In genomic region chr17:24617561-24618194, GRCm38 (mm10) we compare ENCODE assay signal across 11 mouse cellular contexts. TPM values are rescaled to one million over a fixed set of nuclear protein-coding genes. Genes with fewer than 3 reads are reported as not detected.
A peak's percentile ranks its signal among the peaks of the same experiment; 100 is the strongest.
DNase-seq lines count a peak whose midpoint lies in the region; ATAC-seq and TF ChIP-seq lines count a peak whose summit lies in the region.
"Had no signal": no experiment of that assay in that cellular context is flagged by ENCODE, and none has a peak within 500 bp of the region (broad histone marks: within the 10 kb centered on the region; RNA-seq: fewer than 3 reads in every experiment).

No protein-coding gene starts in this region.

- no peaks in the 10 kb centered on the region for H3K4me1 ChIP-seq in heart, embryonic 11.5 days (ENCODE audit: control insufficient read depth, insufficient read depth, low read length)
- H3K4me1 ChIP-seq in CH12.LX (ENCODE audit: control insufficient read depth in 1 of 2, insufficient read depth in 2 of 2), result peaks cover 6 to 25% of the 10 kb centered on the region in 2 experiments
- H3K4me1 ChIP-seq in liver, embryonic 14.5 days (replicated peaks; ENCODE audit: control insufficient read depth in 2 of 2, insufficient read depth in 2 of 2, low read length in 1 of 2), result peaks cover 12 to 14% of the 10 kb centered on the region in 2 experiments
- H3K4me1 ChIP-seq: limb, embryonic 12.5 days had no signal

- ATAC-seq in heart, embryonic 11.5 days (replicated peaks; ENCODE audit: insufficient number of reproducible peaks, low FRiP score, low TSS enrichment), result peak; percentile 74
- ATAC-seq in liver, embryonic 14.5 days (ENCODE audit: insufficient read depth), result peak; percentile 97
- ATAC-seq: CD4-positive, CD25-positive, alpha-beta regulatory T cell, adult 4 months had no signal

- 76% methylated on average over 14 of the region's 14 CpGs for WGBS in heart, embryonic 11.5 days (ENCODE audit: insufficient replicate concordance)
- WGBS in liver, embryonic 14.5 days (ENCODE audit: insufficient replicate concordance), result 31% methylated on average over 14 of the region's 14 CpGs

- 0 out of 2 replicates have a peak overlapping the region, but pooled peaks have one; percentile 16 for H3K27ac ChIP-seq in heart, embryonic 11.5 days (ENCODE audit: low read depth, low read length)
- peak overlapping the region; percentile 0; the same call in 1 of the 2 replicates for H3K27ac ChIP-seq in CH12.LX (ENCODE audit: insufficient read depth, low read depth)
- H3K27ac ChIP-seq in liver, embryonic 14.5 days, result peak overlapping the region; percentile 78
- H3K27ac ChIP-seq: limb, embryonic 12.5 days had no signal

- in situ Hi-C loops in CH12.LX (cut with MboI; ENCODE audit: low pct_ligation_motif_present, low pct_unique_long_range_greater_than_20kb, low sequenced_read_pairs), result no loop called here

- no peak for TF ChIP-seq CTCF in CH12.LX (conservative IDR thresholded peaks at IDR 0.05 in 1 of 2, IDR thresholded peaks at IDR 0.05 in 1 of 2; ENCODE audit: low read depth in 2 of 2, low read length in 2 of 2)
- TF ChIP-seq CTCF in liver, embryonic 14.5 days (IDR thresholded peaks at IDR 0.05; ENCODE audit: low read depth), result peak; percentile 77

- TF ChIP-seq POLR2A in CH12.LX (IDR thresholded peaks at IDR 0.05; ENCODE audit: low read depth, low read length), result no peak

- DNase-seq in heart, postnatal 4 days, result no peak
- no peak for DNase-seq in CH12.LX (ENCODE audit: extremely low read depth)
- peak; percentile 59 for DNase-seq in c-Kit-positive CD71-positive TER-119-negative erythroid progenitor cells, embryonic 14.5 days (ENCODE audit: low read depth)
- DNase-seq in liver, embryonic 14.5 days (ENCODE audit: low read depth in 3 of 3, low spot score in 3 of 3), result peak; percentile 69 to 77 (median 74)
- DNase-seq in layer of hippocampus, adult 9-11 months, result no peak
- DNase-seq in left cerebral cortex, postnatal 4 days, result no peak
- no peak for DNase-seq in cerebellum, adult 18-20 months

- H3K9me3 ChIP-seq in heart, embryonic 11.5 days (replicated peaks; ENCODE audit: control insufficient read depth, low read length), result no peaks in the 10 kb centered on the region
- no peaks in the 10 kb centered on the region for H3K9me3 ChIP-seq in CH12.LX (replicated peaks; ENCODE audit: low read length)
- H3K9me3 ChIP-seq in liver, embryonic 14.5 days (ENCODE audit: control insufficient read depth, low read length), result no peaks in the 10 kb centered on the region
- H3K9me3 ChIP-seq: limb, embryonic 12.5 days had no signal

- no peaks in the 10 kb centered on the region for H3K27me3 ChIP-seq in heart, embryonic 11.5 days (ENCODE audit: control insufficient read depth, insufficient read depth, low read length)
- H3K27me3 ChIP-seq in CH12.LX (replicated peaks), result no peaks in the 10 kb centered on the region
- no peaks in the 10 kb centered on the region for H3K27me3 ChIP-seq in liver, embryonic 14.5 days (ENCODE audit: control insufficient read depth, insufficient read depth, low read length)
- H3K27me3 ChIP-seq: limb, embryonic 12.5 days had no signal

- dilution Hi-C loops in CH12.LX (cut with MboI; ENCODE audit: extremely low pct_ligation_motif_present, extremely low pct_unique_long_range_greater_than_20kb, low sequenced_read_pairs), result no loop called here

- TF ChIP-seq RAD21 in CH12.LX (IDR thresholded peaks at IDR 0.05; ENCODE audit: low read depth, low read length), result no peak; the same call in 1 of the 2 replicates

- H3K4me2 ChIP-seq in heart, embryonic 11.5 days, result 0 out of 2 replicates have a peak overlapping the region, but pooled peaks have one; percentile 9
- no peak overlapping the region for H3K4me2 ChIP-seq in CH12.LX (ENCODE audit: insufficient read depth, low read depth, poor library complexity, severe bottlenecking)
- H3K4me2 ChIP-seq in liver, embryonic 14.5 days (ENCODE audit: low read depth), result peak overlapping the region; percentile 43
- H3K4me2 ChIP-seq: limb, embryonic 12.5 days had no signal

- peaks cover 59% of the 10 kb centered on the region for H3K36me3 ChIP-seq in heart, embryonic 11.5 days (ENCODE audit: control insufficient read depth, insufficient read depth, low read length)
- peaks cover 90 to 95% of the 10 kb centered on the region in 2 experiments for H3K36me3 ChIP-seq in CH12.LX (replicated peaks in 1 of 2; ENCODE audit: control insufficient read depth in 1 of 2, insufficient read depth in 1 of 2, low read length in 1 of 2)
- H3K36me3 ChIP-seq in liver, embryonic 14.5 days (replicated peaks; ENCODE audit: control insufficient read depth, insufficient read depth, low read depth), result peaks cover 22% of the 10 kb centered on the region

- TF ChIP-seq EP300 in CH12.LX (IDR thresholded peaks at IDR 0.05; ENCODE audit: low read length), result no peak
- TF ChIP-seq EP300 in liver, embryonic 14.5 days (IDR thresholded peaks at IDR 0.05; ENCODE audit: low read depth), result no peak

- no peaks in the 10 kb centered on the region for H3K79me2 ChIP-seq in CH12.LX (replicated peaks; ENCODE audit: control insufficient read depth, extremely low read depth, insufficient read depth, poor library complexity, severe bottlenecking)

- no peak overlapping the region for H3K4me3 ChIP-seq in heart, embryonic 11.5 days (ENCODE audit: low read depth, low read length)
- no peak overlapping the region for H3K4me3 ChIP-seq in CH12.LX (replicated peaks in 1 of 3; ENCODE audit: low read depth in 2 of 3, low read length in 2 of 3, poor library complexity in 1 of 3)
- H3K4me3 ChIP-seq in liver, embryonic 14.5 days (ENCODE audit: insufficient read depth in 1 of 2, low read depth in 2 of 2, low read length in 2 of 2), result no peak overlapping the region
- H3K4me3 ChIP-seq: limb, embryonic 12.5 days had no signal

- intact Hi-C loops in left cerebral cortex, postnatal 4 days (cut with DNase I), result no loop called here

- H3K9ac ChIP-seq in heart, embryonic 11.5 days (ENCODE audit: low read depth, low read length), result no peak overlapping the region
- H3K9ac ChIP-seq in CH12.LX (ENCODE audit: insufficient read depth, low read depth), result no peak overlapping the region
- H3K9ac ChIP-seq in liver, embryonic 14.5 days (replicated peaks), result peak overlapping the region; percentile 66
- H3K9ac ChIP-seq: limb, embryonic 12.5 days had no signal

TF ChIP-seq in CH12.LX, 34 proteins besides CTCF, POLR2A, EP300 and RAD21 (continues in another document):
- TF ChIP-seq ZKSCAN1 (IDR thresholded peaks at IDR 0.05; ENCODE audit: borderline replicate concordance, low read depth, low read length) (no peak), ETS1 (conservative IDR thresholded peaks at IDR 0.05; ENCODE audit: low read depth, low read length) (no peak), NELFE (IDR thresholded peaks at IDR 0.05; ENCODE audit: low read depth, low read length) (no peak), USF1 (IDR thresholded peaks at IDR 0.05; ENCODE audit: low read depth, low read length) (no peak), MAFK (IDR thresholded peaks at IDR 0.05; ENCODE audit: insufficient replicate concordance, low read length) (0 out of 2 replicates have a peak, but pooled peaks have one; percentile 6), CHD1 (IDR thresholded peaks at IDR 0.05; ENCODE audit: low read depth, low read length) (no peak)

RNA-seq across cellular contexts. Expression of gene Tsc2, which starts 14.8 kb away (rescaled TPM):
- 46.7 and 50.6 TPM in 2 replicates for polyA plus RNA-seq in heart, embryonic 11.5 days (2014; fragmentation: Nextera tagmentation; extraction: Ambion mirVana)
- total RNA-seq in heart, postnatal 4 days (2021), result 10 to 100 TPM; 82.9 to 87.9 TPM
- total RNA-seq in CH12.LX (2012; rRNA removed) (35.2 and 35.4 TPM in 2 replicates), CH12.LX (2014; rRNA removed) (7.8 and 9.1 TPM in 2 replicates)
- 54.4 and 69.8 TPM in 2 replicates for polyA plus RNA-seq in CH12.LX (2012; ENCODE audit: insufficient read length, low read depth)
- 17.0 and 21.4 TPM in 2 replicates for polyA plus RNA-seq in liver, embryonic 14.5 days (2012; rRNA removed)
- polyA plus RNA-seq in liver, embryonic 14.5 days (2014; fragmentation: Nextera tagmentation; extraction: Ambion mirVana), result 17.6 and 23.8 TPM in 2 replicates
- 100 to 1,000 TPM; 152 to 158 TPM for total RNA-seq in left cerebral cortex, postnatal 4 days (2021)

RNA-seq across cellular contexts. Expression of gene Nthl1, which starts 14.8 kb away (rescaled TPM):
- 9.1 and 9.8 TPM in 2 replicates for polyA plus RNA-seq in heart, embryonic 11.5 days (2014; fragmentation: Nextera tagmentation; extraction: Ambion mirVana)
- 1 to 10 TPM; 4.0 TPM for total RNA-seq in heart, postnatal 4 days (2021)
- total RNA-seq in CH12.LX (2012; rRNA removed) (21.9 and 24.0 TPM in 2 replicates), CH12.LX (2014; rRNA removed) (20.1 TPM in 2 replicates)
- polyA plus RNA-seq in CH12.LX (2012; ENCODE audit: insufficient read length, low read depth), result 20.4 and 25.7 TPM in 2 replicates
- polyA plus RNA-seq in liver, embryonic 14.5 days (2012; rRNA removed), result 6.2 and 6.6 TPM in 2 replicates
- 5.9 and 6.1 TPM in 2 replicates for polyA plus RNA-seq in liver, embryonic 14.5 days (2014; fragmentation: Nextera tagmentation; extraction: Ambion mirVana)
- 1 to 10 TPM; 7.0 to 8.5 TPM for total RNA-seq in left cerebral cortex, postnatal 4 days (2021)

RNA-seq across cellular contexts. Expression of gene Slc9a3r2, which starts 32.4 kb away (rescaled TPM):
- polyA plus RNA-seq in heart, embryonic 11.5 days (2014; fragmentation: Nextera tagmentation; extraction: Ambion mirVana), result 52.7 and 58.0 TPM in 2 replicates
- 10 to 100 TPM; 61.8 to 75.0 TPM for total RNA-seq in heart, postnatal 4 days (2021)
- total RNA-seq in CH12.LX (2012; rRNA removed) (4.4 and 5.5 TPM in 2 replicates), CH12.LX (2014; rRNA removed) (1.8 and 2.1 TPM in 2 replicates)
- polyA plus RNA-seq in CH12.LX (2012; ENCODE audit: insufficient read length, low read depth), result 4.8 and 5.1 TPM in 2 replicates
- polyA plus RNA-seq in liver, embryonic 14.5 days (2012; rRNA removed), result 5.5 and 5.7 TPM in 2 replicates
- polyA plus RNA-seq in liver, embryonic 14.5 days (2014; fragmentation: Nextera tagmentation; extraction: Ambion mirVana), result 8.1 and 9.9 TPM in 2 replicates
- 10 to 100 TPM; 40.2 to 43.6 TPM for total RNA-seq in left cerebral cortex, postnatal 4 days (2021)
- polyA plus RNA-seq: CD4-positive, CD25-positive, alpha-beta regulatory T cell, adult 4 months had no signal

RNA-seq across cellular contexts. Expression of gene Npw, which starts 40.6 kb away (rescaled TPM):
- polyA plus RNA-seq in heart, embryonic 11.5 days (2014; fragmentation: Nextera tagmentation; extraction: Ambion mirVana), result not detected in 2 replicates
- not detected for total RNA-seq in heart, postnatal 4 days (2021)
- not detected in 2 replicates for total RNA-seq in CH12.LX (2012; rRNA removed)
- total RNA-seq in CH12.LX (2014; rRNA removed), result not detected in 2 replicates
- not detected in 2 replicates for polyA plus RNA-seq in CH12.LX (2012; ENCODE audit: insufficient read length, low read depth)
- polyA plus RNA-seq in liver, embryonic 14.5 days (2012; rRNA removed), result 0.27 TPM in 1 of 2 replicates, not detected in the other
- 0.29 TPM in 1 of 2 replicates, not detected in the other for polyA plus RNA-seq in liver, embryonic 14.5 days (2014; fragmentation: Nextera tagmentation; extraction: Ambion mirVana)
- total RNA-seq in left cerebral cortex, postnatal 4 days (2021), result under 1 TPM in 1 of 2 experiments, not detected in 1; 0.66 TPM
- polyA plus RNA-seq: CD4-positive, CD25-positive, alpha-beta regulatory T cell, adult 4 months; kidney, embryonic 14.5 days had no signal

RNA-seq across cellular contexts. Expression of gene Zfp598, which starts 51.8 kb away (rescaled TPM):
- polyA plus RNA-seq in heart, embryonic 11.5 days (2014; fragmentation: Nextera tagmentation; extraction: Ambion mirVana), result 19.7 and 22.0 TPM in 2 replicates
- 10 to 100 TPM; 26.0 to 26.6 TPM for total RNA-seq in heart, postnatal 4 days (2021)
- total RNA-seq in CH12.LX (2012; rRNA removed), result 27.9 and 31.8 TPM in 2 replicates
- total RNA-seq in CH12.LX (2014; rRNA removed), result 22.1 and 23.4 TPM in 2 replicates
- 43.5 and 54.0 TPM in 2 replicates for polyA plus RNA-seq in CH12.LX (2012; ENCODE audit: insufficient read length, low read depth)
- polyA plus RNA-seq in liver, embryonic 14.5 days (2012; rRNA removed), result 21.3 and 23.8 TPM in 2 replicates
- polyA plus RNA-seq in liver, embryonic 14.5 days (2014; fragmentation: Nextera tagmentation; extraction: Ambion mirVana), result 10.7 and 14.5 TPM in 2 replicates
- total RNA-seq in left cerebral cortex, postnatal 4 days (2021), result 10 to 100 TPM; 45.5 to 48.5 TPM

Comparison
In these comparisons a context has a peak if more than half of its experiments do, and no peak if none do; other contexts are left out.
1. H3K27ac ChIP-seq: peak in every context shown above with its lines; median percentile 78 in liver, embryonic 14.5 days; 16 in heart, embryonic 11.5 days; 0 in CH12.LX.
2. DNase-seq: peak in c-Kit-positive CD71-positive TER-119-negative erythroid progenitor cells, embryonic 14.5 days (single experiment) and liver, embryonic 14.5 days (3 of 3); none in heart, postnatal 4 days (single experiment), CH12.LX (single experiment), layer of hippocampus, adult 9-11 months (single experiment), left cerebral cortex, postnatal 4 days (single experiment) and cerebellum, adult 18-20 months (0 of 2).
3. RNA of gene Slc9a3r2, which starts 32.4 kb away (total RNA-seq): 61.8 to 75.0 TPM in heart, postnatal 4 days and 40.2 to 43.6 TPM in left cerebral cortex, postnatal 4 days; 1.8 to 5.5 TPM in CH12.LX; every median in the first group is over 4 times any median in the second.